Mouse (Mus musculus): ENCODE data around the gene Pdgfa. TPM values are rescaled to one million over a fixed set of nuclear protein-coding genes. Genes with fewer than 3 reads are reported as not detected.

Pdgfa gene
- polyA plus RNA-seq (2012; ENCODE audit: low replicate concordance), result 1.6 and 2.2 TPM in 2 replicates

GRCm38 (mm10) chr5:138997171-138997788 is at the start of gene Pdgfa:
Gene Pdgfa (minus strand): TSS chr5:138997370.

Other genes with a start within 250 kb of the Pdgfa start
- 0.64 and 0.95 TPM in 2 replicates for gene Fam20c, start 242.9 kb downstream of the Pdgfa start, polyA plus RNA-seq (2012; ENCODE audit: low replicate concordance)
- 0.50 TPM in 1 of 2 replicates, not detected in the other for gene Gm5294, start 177.3 kb downstream of the Pdgfa start, polyA plus RNA-seq (2012; ENCODE audit: low replicate concordance)
- gene Prkar1b, start 152.6 kb upstream of the Pdgfa start, polyA plus RNA-seq (2012; ENCODE audit: low replicate concordance), result 0.95 and 1.6 TPM in 2 replicates
- gene Dnaaf5, start 152.9 kb upstream of the Pdgfa start, polyA plus RNA-seq (2012; ENCODE audit: low replicate concordance), result 83.4 and 123 TPM in 2 replicates
- 11.8 and 39.6 TPM in 2 replicates for gene Sun1, start 203.3 kb upstream of the Pdgfa start, polyA plus RNA-seq (2012; ENCODE audit: low replicate concordance)

Measured in leukemia stem cell, adult 10-12 weeks (primary cell).